Mouse (Mus musculus): ENCODE results near the gene Arhgef40. TPM values are rescaled to one million over a fixed set of nuclear protein-coding genes. Genes with fewer than 3 reads are reported as not detected.

Arhgef40 gene
- total RNA-seq, 2 experiments from 2014 or later: 52.7 to 57.9 TPM

Other genes with a start within 250 kb of the Arhgef40 start
- gene Ang4, start 211.1 kb upstream of the Arhgef40 start, total RNA-seq (2021): not detected
- not detected for gene AY358078, start 184.7 kb upstream of the Arhgef40 start, total RNA-seq (2021)
- gene Ear6, start 131.0 kb upstream of the Arhgef40 start, total RNA-seq (2021): not detected
- gene Mettl17, start 99.9 kb upstream of the Arhgef40 start, total RNA-seq (2021): 10 to 100 TPM; 19.2 to 28.5 TPM
- under 1 TPM; 0.12 to 0.29 TPM for gene Slc39a2, start 91.8 kb upstream of the Arhgef40 start, total RNA-seq (2021)
- gene Ndrg2, start 70.6 kb upstream of the Arhgef40 start, total RNA-seq (2021): 100 to 1,000 TPM; 712 to 721 TPM
- gene Tppp2, start 66.3 kb upstream of the Arhgef40 start, total RNA-seq (2021): not detected
- not detected for gene Rnase13, start 61.9 kb upstream of the Arhgef40 start, total RNA-seq (2021)
- 1 to 10 TPM in 1 of 2 experiments, under 1 TPM in 1; 0.82 to 1.7 TPM for gene Tmem253, start 30.9 kb downstream of the Arhgef40 start, total RNA-seq (2021)
- 10 to 100 TPM; 33.8 to 38.0 TPM for gene Zfp219, start 36.0 kb downstream of the Arhgef40 start, total RNA-seq (2021)
- not detected for gene Olfr221, start 57.7 kb downstream of the Arhgef40 start, total RNA-seq (2021)
- gene Hnrnpc, start 119.3 kb downstream of the Arhgef40 start, total RNA-seq (2021): 100 to 1,000 TPM; 145 to 165 TPM
- gene Rpgrip1, start 126.0 kb downstream of the Arhgef40 start, total RNA-seq (2021): under 1 TPM; 0.45 to 0.97 TPM
- gene Supt16, start 212.7 kb downstream of the Arhgef40 start, total RNA-seq (2021): 10 to 100 TPM; 33.8 to 37.2 TPM